Mouse (Mus musculus): ENCODE measurements at regions not wholly inside any gene's neighbourhood (a gene's known extent, or its start where the extent isn't known, plus 50 kb on each side); places are given as distances from the start of the nearest gene placed in this dataset.

- Histone ChIP-seq H3K4me3 (no peak overlapping the region), H3K4me1 (peaks cover 27% of the 10 kb centered on the region), H3K36me3 (no peaks in the 10 kb centered on the region), H3K27ac (no peak overlapping the region), H3K9me3 (replicated peaks) (no peaks in the 10 kb centered on the region), H3K27me3 (ENCODE audit: low read depth, poor library complexity, severe bottlenecking) (peaks cover 40% of the 10 kb centered on the region)
- 86% methylated on average over 6 of the region's 6 CpGs for WGBS
- DNase-seq (ENCODE audit: low spot score): no peak
Measured at GRCm38 (mm10) chr7:136588491-136588890, 305.9 kb upstream of the Mgmt start.

- H3K27me3 ChIP-seq (ENCODE audit: low read depth, poor library complexity, severe bottlenecking): peaks cover 17% of the 10 kb centered on the region
- no peak for DNase-seq (ENCODE audit: low spot score)
- H3K27ac ChIP-seq: no peak overlapping the region
- H3K4me3 ChIP-seq: no peak overlapping the region
- H3K9me3 ChIP-seq (replicated peaks): no peaks in the 10 kb centered on the region
- H3K36me3 ChIP-seq: no peaks in the 10 kb centered on the region
- peaks cover 16% of the 10 kb centered on the region; the same call in 1 of the 2 replicates for H3K4me1 ChIP-seq
Measured at GRCm38 (mm10) chr7:136590947-136591346, 303.5 kb upstream of the Mgmt start.

- no peak overlapping the region for H3K27ac ChIP-seq
- 66% methylated on average over 7 of the region's 7 CpGs for WGBS
- no peaks in the 10 kb centered on the region for H3K36me3 ChIP-seq
- no peaks in the 10 kb centered on the region for H3K9me3 ChIP-seq (replicated peaks)
- H3K27me3 ChIP-seq (ENCODE audit: low read depth, poor library complexity, severe bottlenecking): peaks cover 31% of the 10 kb centered on the region
- H3K4me3 ChIP-seq: no peak overlapping the region
- no peak for DNase-seq (ENCODE audit: low spot score)
- H3K4me1 ChIP-seq: peaks cover 44% of the 10 kb centered on the region
Measured at GRCm38 (mm10) chr7:136607278-136608120, 286.9 kb upstream of the Mgmt start.

- Histone ChIP-seq H3K9me3 (replicated peaks) (no peaks in the 10 kb centered on the region), H3K4me3 (no peak overlapping the region), H3K27me3 (ENCODE audit: low read depth, poor library complexity, severe bottlenecking) (peaks cover 13% of the 10 kb centered on the region), H3K36me3 (no peaks in the 10 kb centered on the region), H3K4me1 (peaks cover 24% of the 10 kb centered on the region), H3K27ac (no peak overlapping the region)
- WGBS: 73% methylated on average over 4 of the region's 4 CpGs
- no peak for DNase-seq (ENCODE audit: low spot score)
Measured at GRCm38 (mm10) chr7:136613496-136613895, 280.9 kb upstream of the Mgmt start.

GRCm38 (mm10) chr7:136624496-136624895 lies 269.9 kb upstream of the Mgmt start:
- H3K9me3 ChIP-seq (replicated peaks): no peaks in the 10 kb centered on the region
- H3K4me3 ChIP-seq: no peak overlapping the region
- WGBS: 66% methylated on average over 4 of the region's 4 CpGs
- H3K27ac ChIP-seq: no peak overlapping the region
- DNase-seq (ENCODE audit: low spot score): no peak
- H3K27me3 ChIP-seq (ENCODE audit: low read depth, poor library complexity, severe bottlenecking): 0 out of 2 replicates have a peak, but pooled peaks cover 3% of the 10 kb centered on the region
- H3K36me3 ChIP-seq: no peaks in the 10 kb centered on the region
- H3K4me1 ChIP-seq: peaks cover 8% of the 10 kb centered on the region; the same call in 1 of the 2 replicates

GRCm38 (mm10) chr7:136631089-136631488 lies 263.3 kb upstream of the Mgmt start:
- no peaks in the 10 kb centered on the region for H3K9me3 ChIP-seq (replicated peaks)
- DNase-seq (ENCODE audit: low spot score): no peak
- H3K27ac ChIP-seq: no peak overlapping the region
- peaks cover 16% of the 10 kb centered on the region for H3K4me1 ChIP-seq
- H3K27me3 ChIP-seq (ENCODE audit: low read depth, poor library complexity, severe bottlenecking): peaks cover 25% of the 10 kb centered on the region
- WGBS: 84% methylated on average over 3 of the region's 3 CpGs
- no peaks in the 10 kb centered on the region for H3K36me3 ChIP-seq
- H3K4me3 ChIP-seq: no peak overlapping the region

- Histone ChIP-seq H3K4me3 (no peak overlapping the region; the same call in 1 of the 2 replicates), H3K4me1 (peaks cover 55% of the 10 kb centered on the region), H3K36me3 (no peaks in the 10 kb centered on the region), H3K9me3 (replicated peaks) (no peaks in the 10 kb centered on the region), H3K27ac (no peak overlapping the region), H3K27me3 (ENCODE audit: low read depth, poor library complexity, severe bottlenecking) (0 out of 2 replicates have a peak, but pooled peaks cover 3% of the 10 kb centered on the region)
- no peak for DNase-seq (ENCODE audit: low spot score)
- WGBS: 7% methylated on average over 5 of the region's 5 CpGs
Measured at GRCm38 (mm10) chr7:136640160-136640559, 254.3 kb upstream of the Mgmt start.

GRCm38 (mm10) chr7:136640771-136641170 lies 253.6 kb upstream of the Mgmt start:
- Histone ChIP-seq H3K4me3 (no peak overlapping the region), H3K36me3 (no peaks in the 10 kb centered on the region), H3K9me3 (replicated peaks) (no peaks in the 10 kb centered on the region), H3K4me1 (peaks cover 48% of the 10 kb centered on the region), H3K27ac (no peak overlapping the region), H3K27me3 (ENCODE audit: low read depth, poor library complexity, severe bottlenecking) (0 out of 2 replicates have a peak, but pooled peaks cover 5% of the 10 kb centered on the region)
- 91% methylated on average over 7 of the region's 7 CpGs for WGBS
- no peak for DNase-seq (ENCODE audit: low spot score)

GRCm38 (mm10) chr7:136649796-136650195 lies 244.6 kb upstream of the Mgmt start:
- Histone ChIP-seq H3K27me3 (ENCODE audit: low read depth, poor library complexity, severe bottlenecking) (0 out of 2 replicates have a peak, but pooled peaks cover 11% of the 10 kb centered on the region), H3K9me3 (replicated peaks) (no peaks in the 10 kb centered on the region), H3K36me3 (no peaks in the 10 kb centered on the region), H3K4me1 (no peaks in the 10 kb centered on the region), H3K4me3 (no peak overlapping the region), H3K27ac (no peak overlapping the region)
- no peak for DNase-seq (ENCODE audit: low spot score)
- 88% methylated on average over 4 of the region's 4 CpGs for WGBS

- Histone ChIP-seq H3K4me3 (no peak overlapping the region), H3K36me3 (no peaks in the 10 kb centered on the region), H3K9me3 (replicated peaks) (no peaks in the 10 kb centered on the region), H3K4me1 (peaks cover 17% of the 10 kb centered on the region), H3K27me3 (ENCODE audit: low read depth, poor library complexity, severe bottlenecking) (0 out of 2 replicates have a peak, but pooled peaks cover 8% of the 10 kb centered on the region), H3K27ac (no peak overlapping the region)
- no peak for DNase-seq (ENCODE audit: low spot score)
Measured at GRCm38 (mm10) chr7:136659930-136660329, 234.5 kb upstream of the Mgmt start.

GRCm38 (mm10) chr7:136660401-136660800 lies 234.0 kb upstream of the Mgmt start:
- Histone ChIP-seq H3K4me1 (peaks cover 17% of the 10 kb centered on the region), H3K36me3 (no peaks in the 10 kb centered on the region), H3K4me3 (no peak overlapping the region), H3K9me3 (replicated peaks) (no peaks in the 10 kb centered on the region), H3K27me3 (ENCODE audit: low read depth, poor library complexity, severe bottlenecking) (0 out of 2 replicates have a peak, but pooled peaks cover 8% of the 10 kb centered on the region), H3K27ac (no peak overlapping the region)
- WGBS: 75% methylated on average over 2 of the region's 2 CpGs
- no peak for DNase-seq (ENCODE audit: low spot score)

GRCm38 (mm10) chr7:136664424-136665082 lies 229.9 kb upstream of the Mgmt start:
- WGBS: 78% methylated on average over 10 of the region's 10 CpGs
- peaks cover 50% of the 10 kb centered on the region for H3K27me3 ChIP-seq (ENCODE audit: low read depth, poor library complexity, severe bottlenecking)
- H3K27ac ChIP-seq: no peak overlapping the region

GRCm38 (mm10) chr7:136665901-136666300 lies 228.5 kb upstream of the Mgmt start:
- Histone ChIP-seq H3K27me3 (ENCODE audit: low read depth, poor library complexity, severe bottlenecking) (peaks cover 63% of the 10 kb centered on the region), H3K4me3 (no peak overlapping the region), H3K4me1 (peaks cover 15% of the 10 kb centered on the region), H3K27ac (no peak overlapping the region), H3K9me3 (replicated peaks) (no peaks in the 10 kb centered on the region), H3K36me3 (no peaks in the 10 kb centered on the region)
- no peak for DNase-seq (ENCODE audit: low spot score)
- 86% methylated on average over 2 of the region's 2 CpGs for WGBS

More at GRCm38 (mm10) chr7:136664424-136665082, 229.9 kb upstream of the Mgmt start:
- DNase-seq (ENCODE audit: low spot score): no peak
- H3K4me1 ChIP-seq: peaks cover 17% of the 10 kb centered on the region
- H3K36me3 ChIP-seq: no peaks in the 10 kb centered on the region
- H3K9me3 ChIP-seq (replicated peaks): no peaks in the 10 kb centered on the region
- no peak overlapping the region for H3K4me3 ChIP-seq

All from limb, embryonic 10.5 days (tissue).